Mouse (Mus musculus) limb, embryonic 14.5 days (tissue): Measurements from ENCODE around the gene Twnk. TPM values are rescaled to one million over a fixed set of nuclear protein-coding genes. Genes with fewer than 3 reads are reported as not detected.

ENCODE experiments used
- ATAC-seq: fragments of 200-750 bp; cut with Nextera tagmentation; 2 replicates; pipeline ENCODE4 v1.8.0; 2017; ENCODE audit warnings: low read depth, moderate number of reproducible peaks, moderate TSS enrichment; ENCODE audit not compliant: low FRiP score
- DNase-seq: peaks from one replicate; pipeline ENCODE4 v3.0.0-alpha.2; 2015; ENCODE audit warnings: low spot score
- H3K27ac ChIP-seq: fragments of 300-500 bp; sonication (generic); replicated peaks from 2 replicates; pipeline ENCODE4 v1.5.1; 2014; ENCODE audit warnings: low read depth, mild to moderate bottlenecking, low read length, moderate library complexity, mixed read lengths
- H3K27me3 ChIP-seq: fragments of 300-500 bp; sonication (generic); 2 replicates; pipeline ENCODE4 v1.6.1; 2014; ENCODE audit warnings: low read length, mixed read lengths; ENCODE audit not compliant: control insufficient read depth, insufficient read depth
- H3K36me3 ChIP-seq: fragments of 300-500 bp; sonication (generic); 2 replicates; pipeline ENCODE4 v1.6.1; 2014; ENCODE audit warnings: mild to moderate bottlenecking, low read length, moderate library complexity, mixed read lengths; ENCODE audit not compliant: control insufficient read depth, insufficient read depth
- H3K4me1 ChIP-seq: fragments of 300-500 bp; sonication (generic); 2 replicates; pipeline ENCODE4 v1.6.1; 2014; ENCODE audit warnings: antibody characterized with exemption, low read length, mixed read lengths; ENCODE audit not compliant: control insufficient read depth, insufficient read depth
- H3K4me2 ChIP-seq: fragments of 300-500 bp; sonication (generic); replicated peaks from 2 replicates; pipeline ENCODE4 v1.6.1; 2014; ENCODE audit warnings: low read depth, mild to moderate bottlenecking, low read length, moderate library complexity; ENCODE audit not compliant: severe bottlenecking
- H3K4me3 ChIP-seq: fragments of 300-500 bp; sonication (generic); replicated peaks from 2 replicates; pipeline ENCODE4 v1.5.1; 2014; ENCODE audit warnings: low read length
- H3K9ac ChIP-seq: fragments of 300-500 bp; sonication (generic); 2 replicates; pipeline ENCODE4 v1.6.1; 2014; ENCODE audit warnings: mild to moderate bottlenecking, low read depth, low read length, moderate library complexity; ENCODE audit not compliant: severe bottlenecking
- H3K9me3 ChIP-seq: fragments of 300-500 bp; sonication (generic); 2 replicates; pipeline ENCODE4 v1.6.1; 2016; ENCODE audit warnings: low read length; ENCODE audit not compliant: control insufficient read depth
- POLR2A ChIP-seq: fragments of 200-500 bp; IDR thresholded peaks from 2 replicates; pipeline ENCODE4 v1.8.0; 2012; ENCODE audit warnings: inconsistent platforms, mild to moderate bottlenecking, moderate library complexity, borderline replicate concordance; ENCODE audit not compliant: insufficient read depth, insufficient read length; ENCODE audit errors: extremely low read depth
- WGBS: fragments of 180-500 bp; shearing (Covaris S2); extraction: QIAGEN DNeasy Blood & Tissue Kit; methylation state at CpG from one replicate; pipeline ENCODE4 v1.1.7; 2014; 5-methylcytosine and 5-hydroxymethylcytosine counted together
- polyA plus RNA-seq, 2 experiments: library from polyadenylated mRNA; depleted of rRNA in 1 of 2; stranded (reverse) in 1 of 2; unstranded in 1 of 2; fragments of >200 nt; fragmentation: Nextera tagmentation in 1 of 2; extraction: Ambion mirVana in 1 of 2; gene quantifications; 2 replicates each; pipeline versions ENCODE4 v1.2.1 to v1.2.3; 2012 to 2014

Twnk gene
- polyA plus RNA-seq, 2 experiments = 13.3 to 15.9 TPM

DNA sequence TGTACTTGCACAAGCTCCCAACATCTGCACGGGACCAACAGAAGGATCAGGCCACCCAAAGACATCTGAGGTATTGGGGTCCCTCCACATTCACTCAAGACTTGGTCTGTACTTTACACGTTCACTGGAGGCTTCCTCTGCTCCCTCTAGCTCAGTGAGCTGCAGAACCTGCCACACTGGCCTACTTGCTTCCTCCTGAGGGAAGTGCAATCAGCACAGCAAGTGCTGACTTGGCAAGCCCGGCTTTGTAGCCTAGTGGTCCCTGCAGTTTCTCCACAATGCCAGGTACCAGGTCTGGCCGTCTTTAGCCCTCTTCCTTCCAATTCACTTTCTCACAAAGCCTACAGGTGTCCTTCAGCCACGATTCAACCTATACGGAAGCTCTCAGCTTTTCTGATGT lies 18.5 kb upstream of the Twnk start:
- WGBS = 70% methylated on average over 6 of the region's 6 CpGs
- no peak overlapping the region for H3K9ac ChIP-seq
- H3K27ac ChIP-seq = no peak overlapping the region
- H3K4me2 ChIP-seq = no peak overlapping the region
- no peak for TF ChIP-seq POLR2A
- H3K9me3 ChIP-seq = no peaks in the 10 kb centered on the region
- peaks cover 15% of the 10 kb centered on the region for H3K36me3 ChIP-seq
- no peak overlapping the region for H3K4me3 ChIP-seq
- no peaks in the 10 kb centered on the region for H3K27me3 ChIP-seq
- ATAC-seq (no peak), DNase-seq (no peak)
- peaks cover 16% of the 10 kb centered on the region; the same call in 1 of the 2 replicates for H3K4me1 ChIP-seq

DNA sequence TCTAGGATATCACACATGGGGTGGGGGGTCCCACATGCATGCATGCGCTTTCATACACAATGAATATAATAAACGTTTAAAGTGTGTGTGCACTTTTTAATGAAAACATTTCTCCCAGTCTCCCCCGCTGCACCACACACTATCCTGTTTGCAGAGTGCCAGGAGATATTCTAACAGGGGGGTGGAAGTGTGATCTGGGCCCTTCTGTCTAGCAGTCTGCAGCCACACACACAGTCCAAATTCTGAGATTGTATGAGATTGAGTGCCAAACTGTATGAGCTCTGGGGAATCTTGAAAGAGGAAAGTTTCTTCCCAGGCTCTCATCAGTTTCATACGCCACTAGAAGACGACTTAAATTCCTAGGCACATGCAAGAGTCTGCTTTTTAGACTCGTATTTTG lies 17.6 kb upstream of the Twnk start:
- WGBS = 63% methylated on average over 6 of the region's 6 CpGs

DNA sequence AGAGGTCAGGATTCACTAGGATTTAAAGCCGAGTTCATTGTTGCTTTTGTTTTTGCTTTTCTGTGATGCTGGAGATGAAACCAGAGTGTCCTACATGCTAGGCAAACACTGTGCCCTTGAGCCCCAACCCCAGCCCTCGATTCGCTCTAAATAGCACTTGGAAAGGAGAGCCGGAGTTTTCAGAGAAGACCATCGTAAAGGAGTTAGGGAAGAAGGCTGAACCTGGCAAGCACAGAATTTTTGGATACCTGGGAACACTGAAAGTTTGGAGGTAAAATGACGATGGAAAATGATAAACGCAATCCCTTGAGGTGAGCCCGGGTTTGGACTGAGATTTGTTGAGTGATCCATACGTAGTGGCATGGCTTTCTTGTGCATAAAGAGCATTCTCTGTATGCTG lies 17.1 kb upstream of the Twnk start:
- Histone ChIP-seq H3K9ac (peak overlapping the region; percentile 64; the same call in 1 of the 2 replicates), H3K9me3 (no peaks in the 10 kb centered on the region), H3K36me3 (peaks cover 15% of the 10 kb centered on the region), H3K27ac (no peak overlapping the region), H3K4me1 (peaks cover 16% of the 10 kb centered on the region; the same call in 1 of the 2 replicates), H3K27me3 (no peaks in the 10 kb centered on the region), H3K4me3 (peak overlapping the region; percentile 74), H3K4me2 (peak overlapping the region; percentile 81)
- no peak for TF ChIP-seq POLR2A
- no peak for DNase-seq
- no peak for ATAC-seq
- WGBS = 21% methylated on average over 9 of the region's 9 CpGs

More for the DNA sequence above, 17.6 kb upstream of the Twnk start:
- no peaks in the 10 kb centered on the region for H3K27me3 ChIP-seq
- H3K4me3 ChIP-seq = no peak overlapping the region
- ATAC-seq (no peak), DNase-seq (no peak)
- H3K36me3 ChIP-seq = peaks cover 16% of the 10 kb centered on the region
- H3K4me2 ChIP-seq = no peak overlapping the region
- no peak for TF ChIP-seq POLR2A
- H3K9ac ChIP-seq = no peak overlapping the region
- H3K4me1 ChIP-seq = peaks cover 16% of the 10 kb centered on the region; the same call in 1 of the 2 replicates
- no peak overlapping the region for H3K27ac ChIP-seq
- no peaks in the 10 kb centered on the region for H3K9me3 ChIP-seq

DNA sequence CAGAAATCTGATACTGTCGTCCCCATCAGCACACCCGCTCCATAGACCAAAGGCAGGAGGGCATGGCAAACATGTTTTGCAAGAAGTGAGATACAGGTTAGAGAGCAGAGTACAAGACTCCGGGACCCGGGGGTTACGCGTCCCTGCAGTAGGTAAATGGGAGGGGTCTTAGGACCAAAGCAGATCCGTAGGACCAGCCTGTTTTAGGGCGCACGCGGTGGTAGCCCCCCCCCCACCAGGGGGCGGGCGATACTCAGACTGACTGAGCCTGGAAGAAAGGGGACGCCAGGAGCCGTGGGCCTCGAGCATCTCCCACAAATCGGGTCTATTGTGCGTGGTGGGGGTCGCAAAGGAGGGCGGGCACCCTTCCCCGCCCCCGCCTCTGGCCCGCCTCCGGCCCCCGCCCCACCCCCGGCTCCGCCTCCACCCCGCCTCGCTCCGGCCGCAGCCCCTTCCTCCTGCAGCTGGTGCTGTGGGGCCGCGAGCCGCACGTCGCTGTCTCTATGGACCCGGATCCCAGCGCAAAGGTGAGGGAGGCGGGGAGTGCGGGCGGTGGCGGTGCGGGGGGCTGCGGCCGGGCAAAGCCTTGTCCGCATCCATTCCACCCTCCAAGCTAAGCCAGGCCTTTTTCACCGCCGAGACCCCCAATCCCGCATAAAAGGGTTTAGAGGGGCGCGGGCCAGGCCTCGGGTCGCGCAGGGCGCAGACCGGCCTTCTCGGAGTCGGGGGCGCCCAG lies 16.5 kb upstream of the Twnk start, which contains the start of gene Sema4g:
Gene Sema4g (plus strand): TSS at position 271 of the 736 bp plus-strand sequence.
- ATAC-seq (peak; percentile 73), DNase-seq (peak; percentile 47)
- no peak for TF ChIP-seq POLR2A
- WGBS = under 1% methylated on average over 32 of the region's 58 CpGs
- H3K4me1 ChIP-seq = peaks cover 16% of the 10 kb centered on the region; the same call in 1 of the 2 replicates
- peaks cover 10% of the 10 kb centered on the region for H3K36me3 ChIP-seq
- H3K4me2 ChIP-seq = peak within 1 kb of the TSS; percentile 81
- H3K27me3 ChIP-seq = no peaks in the 10 kb centered on the region
- H3K9ac ChIP-seq = peak within 1 kb of the TSS; percentile 64
- no peak within 1 kb of the TSS for H3K27ac ChIP-seq
- H3K9me3 ChIP-seq = no peaks in the 10 kb centered on the region
- peak within 1 kb of the TSS; percentile 74 for H3K4me3 ChIP-seq

DNA sequence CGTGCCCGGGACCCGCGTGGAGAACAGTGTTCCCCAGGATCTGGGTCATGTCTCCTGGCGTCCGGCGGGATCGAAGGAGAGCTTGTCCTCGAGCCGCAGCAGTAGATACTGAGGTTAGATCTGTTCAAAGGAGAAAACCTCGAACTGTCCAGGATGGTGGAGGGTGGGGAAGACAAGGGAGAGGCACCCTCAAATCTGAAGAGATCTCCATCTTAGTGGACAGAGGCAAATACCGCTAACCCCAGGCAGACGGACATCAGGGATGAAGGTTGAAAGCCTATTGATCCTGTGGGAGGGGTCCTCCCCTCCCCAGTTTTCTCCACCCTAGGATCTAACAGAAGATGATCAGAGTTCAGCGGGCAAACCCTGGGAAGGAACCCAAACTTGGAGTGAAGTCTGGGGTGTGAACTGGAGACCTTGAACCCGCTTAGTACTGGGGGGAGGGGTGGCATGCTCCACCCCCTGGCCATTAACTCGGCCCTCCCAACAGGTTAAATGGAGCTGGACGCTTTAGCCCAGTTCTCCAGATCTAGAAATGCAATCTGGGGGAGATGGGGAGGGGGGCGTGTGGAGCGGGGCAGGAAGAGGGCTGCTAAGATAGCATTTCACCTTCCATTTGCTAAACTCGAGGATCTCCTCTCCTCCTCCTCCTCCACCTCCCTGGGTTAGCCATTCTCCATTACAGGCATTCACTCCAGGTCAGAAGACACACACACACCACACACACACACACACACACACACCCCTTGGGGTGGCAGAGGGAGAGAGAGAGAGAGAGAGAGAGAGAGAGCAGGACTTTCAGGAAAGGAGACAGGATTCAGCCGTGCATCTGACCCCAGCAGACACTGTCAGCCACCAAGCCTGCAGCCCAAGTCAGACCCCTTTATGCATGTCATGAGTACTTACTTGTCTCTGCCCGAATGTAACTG lies 15.6 kb upstream of the Twnk start:
- Histone ChIP-seq H3K4me1 (peaks cover 16% of the 10 kb centered on the region; the same call in 1 of the 2 replicates), H3K4me3 (peak overlapping the region; percentile 74), H3K9ac (peak overlapping the region; percentile 64), H3K9me3 (no peaks in the 10 kb centered on the region), H3K4me2 (peak overlapping the region; percentile 81), H3K36me3 (peaks cover 10% of the 10 kb centered on the region), H3K27ac (no peak overlapping the region), H3K27me3 (no peaks in the 10 kb centered on the region)
- DNase-seq (no peak), ATAC-seq (no peak)
- TF ChIP-seq POLR2A = no peak
- 4% methylated on average over 22 of the region's 22 CpGs for WGBS
